Mouse (Mus musculus) spleen, postnatal 36 days (tissue): ENCODE results near the gene Cep290.

Experiments
- DNase-seq, 2 experiments: peaks; one replicate each; pipeline ENCODE4 v3.0.0; 2022; ENCODE audit warnings: low spot score in 2 of 2, mixed read lengths in 1 of 2

Gene Cep290

GRCm38 (mm10) chr10:100590323-100590722 lies 103.0 kb downstream of the Cep290 start, which contains the start of the genes 4930430F08Rik and 1700017N19Rik:
Gene 4930430F08Rik, minus strand, starts transcription at chr10:100590423.
Gene 1700017N19Rik, plus strand, starts transcription at chr10:100590484.
- DNase-seq: no peak

- DNase-seq: no peak
Measured at GRCm38 (mm10) chr10:100598339-100598738, 111.0 kb downstream of the Cep290 start.

GRCm38 (mm10) chr10:100603511-100603910 lies 116.2 kb downstream of the Cep290 start:
- DNase-seq: no peak

DNA sequence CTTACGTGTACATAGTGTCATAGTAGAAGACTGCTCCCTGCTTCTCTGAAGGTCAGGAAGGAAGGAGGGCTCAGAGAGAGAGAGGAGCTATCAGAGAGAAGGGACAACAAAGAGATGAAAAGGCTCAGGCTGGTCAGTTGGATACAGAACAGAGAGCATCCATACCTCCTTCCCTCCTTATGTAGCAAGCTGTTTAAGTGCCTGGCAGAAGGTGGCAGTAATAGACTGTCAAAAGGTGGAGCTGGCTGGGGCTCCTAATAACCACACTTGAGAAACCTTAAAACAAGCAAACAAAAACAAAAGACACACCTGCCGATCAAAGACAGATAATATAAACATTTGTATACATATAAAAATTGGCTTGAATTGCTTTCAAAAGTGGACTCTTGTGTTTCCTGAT lies 116.9 kb downstream of the Cep290 start:
- no peak for DNase-seq

GRCm38 (mm10) chr10:100617233-100617903 lies 130.0 kb downstream of the Cep290 start:
- no peak for DNase-seq

DNA sequence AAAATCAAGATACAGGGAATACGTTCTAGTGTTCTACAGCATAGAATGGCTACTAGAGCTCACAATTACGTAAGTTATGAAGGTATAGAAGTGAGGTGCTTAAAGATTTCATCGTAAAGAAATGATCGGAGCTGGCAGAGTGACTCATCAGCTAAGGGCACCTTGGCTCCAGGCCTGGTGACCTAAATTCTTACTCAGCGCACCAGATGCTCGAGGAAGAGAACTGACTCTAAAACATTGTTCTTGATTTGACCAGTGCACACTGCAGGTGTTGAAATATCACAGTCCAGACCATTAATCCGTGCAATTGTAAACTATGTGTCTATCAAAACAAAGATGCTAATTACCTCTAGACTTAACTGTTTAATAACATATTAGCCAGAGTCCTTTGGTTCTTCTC lies 132.1 kb downstream of the Cep290 start:
- DNase-seq: no peak

GRCm38 (mm10) chr10:100620040-100620439 lies 132.7 kb downstream of the Cep290 start:
- DNase-seq: no peak

DNA sequence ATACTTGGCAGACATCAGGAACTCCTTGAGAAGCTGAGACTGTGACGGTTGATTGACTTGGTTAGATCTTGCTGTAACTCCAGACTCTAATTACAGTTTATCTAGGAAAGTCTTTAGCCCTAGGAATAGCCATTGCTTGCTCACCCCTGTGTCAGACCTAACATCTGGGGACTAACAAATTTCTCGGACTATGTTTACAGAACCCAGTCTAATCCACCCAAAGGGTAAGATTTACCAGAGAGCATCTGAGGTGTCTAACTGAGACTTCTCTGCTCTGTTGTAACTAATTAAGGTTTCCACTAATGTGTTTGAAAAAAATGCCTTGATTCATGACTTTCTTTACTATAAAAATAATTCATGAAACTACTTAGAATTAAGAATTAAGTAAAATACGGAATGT lies 135.1 kb downstream of the Cep290 start:
- no peak for DNase-seq
